Mouse (Mus musculus) intestine, embryonic 16.5 days (tissue): ENCODE measurements around the gene Tbxa2r. TPM values are rescaled to one million over a fixed set of nuclear protein-coding genes. Genes with fewer than 3 reads are reported as not detected.

Experiments used
- ATAC-seq: fragments of 200-750 bp; cut with Nextera tagmentation; 2 replicates; pipeline ENCODE4 v1.8.0; 2017; ENCODE audit warnings: moderate TSS enrichment, moderate library complexity
- H3K27ac ChIP-seq: fragments of 300-500 bp; sonication (generic); 2 replicates; pipeline ENCODE4 v1.5.1; 2014; ENCODE audit warnings: mild to moderate bottlenecking, low read length
- H3K27me3 ChIP-seq: fragments of 300-500 bp; sonication (generic); replicated peaks from 2 replicates; pipeline ENCODE4 v1.6.1; 2014; ENCODE audit warnings: low read length, control low read depth, mixed read lengths; ENCODE audit not compliant: control insufficient read depth, insufficient read depth
- H3K36me3 ChIP-seq: fragments of 300-500 bp; sonication (generic); 2 replicates; pipeline ENCODE4 v1.6.1; 2014; ENCODE audit warnings: low read length, control low read depth; ENCODE audit not compliant: control insufficient read depth, insufficient read depth
- H3K4me1 ChIP-seq: fragments of 300-500 bp; sonication (generic); 2 replicates; pipeline ENCODE4 v1.6.1; 2014; ENCODE audit warnings: low read length, control low read depth, mixed read lengths; ENCODE audit not compliant: control insufficient read depth, insufficient read depth
- H3K4me2 ChIP-seq: fragments of 300-500 bp; sonication (generic); 2 replicates; pipeline ENCODE4 v1.6.1; 2014; ENCODE audit warnings: low read depth, low read length, control low read depth
- H3K4me3 ChIP-seq: fragments of 300-500 bp; sonication (generic); 2 replicates; pipeline ENCODE4 v1.5.1; 2014; ENCODE audit warnings: mild to moderate bottlenecking, low read length
- H3K9ac ChIP-seq: fragments of 300-500 bp; sonication (generic); 2 replicates; pipeline ENCODE4 v1.6.1; 2014; ENCODE audit warnings: low read depth, low read length
- H3K9me3 ChIP-seq: fragments of 300-500 bp; sonication (generic); 2 replicates; pipeline ENCODE4 v1.6.1; 2016; ENCODE audit warnings: low read length, control low read depth; ENCODE audit not compliant: control insufficient read depth
- WGBS: fragments of 180-500 bp; shearing (Covaris S2); extraction: QIAGEN DNeasy Blood & Tissue Kit; methylation state at CpG from one replicate; pipeline ENCODE4 v1.1.7; 2014; 5-methylcytosine and 5-hydroxymethylcytosine counted together
- polyA plus RNA-seq: library from polyadenylated mRNA; unstranded; fragments of >200 nt; fragmentation: Nextera tagmentation; extraction: Ambion mirVana; gene quantifications from 2 replicates; pipeline ENCODE4 v1.2.1, GENCODE M21; 2015

The Tbxa2r gene
- polyA plus RNA-seq, 1 experiment from 2014 or later = 21.2 TPM

- H3K4me1 ChIP-seq = peaks cover 46% of the 10 kb centered on the region
- no peaks in the 10 kb centered on the region for H3K9me3 ChIP-seq
- peak overlapping the region; percentile 46 for H3K27ac ChIP-seq
- WGBS = 70% methylated on average over 6 of the region's 6 CpGs
- H3K9ac ChIP-seq = peak overlapping the region; percentile 29; the same call in 1 of the 2 replicates
- peaks cover 51% of the 10 kb centered on the region for H3K36me3 ChIP-seq
- no peak overlapping the region for H3K4me3 ChIP-seq
- ATAC-seq = peak; percentile 32
- no peak overlapping the region for H3K4me2 ChIP-seq
- peaks cover 4% of the 10 kb centered on the region; the same call in 1 of the 2 replicates for H3K27me3 ChIP-seq
These were observed 38.1 kb downstream of the Tbxa2r start for GRCm38 (mm10) chr10:81366477-81367206.

GRCm38 (mm10) chr10:81367207-81367495, 38.6 kb downstream of the Tbxa2r start:
- H3K9ac ChIP-seq = no peak overlapping the region
- peaks cover 42% of the 10 kb centered on the region for H3K4me1 ChIP-seq
- no peak overlapping the region for H3K4me2 ChIP-seq
- no peak overlapping the region for H3K27ac ChIP-seq
- WGBS = 84% methylated on average over 6 of the region's 6 CpGs
- no peak for ATAC-seq
- H3K9me3 ChIP-seq = no peaks in the 10 kb centered on the region
- peaks cover 4% of the 10 kb centered on the region; the same call in 1 of the 2 replicates for H3K27me3 ChIP-seq
- H3K36me3 ChIP-seq = peaks cover 51% of the 10 kb centered on the region
- no peak overlapping the region for H3K4me3 ChIP-seq

GRCm38 (mm10) chr10:81375322-81375721, 46.8 kb downstream of the Tbxa2r start:
- H3K4me1 ChIP-seq = peaks cover 20% of the 10 kb centered on the region

GRCm38 (mm10) chr10:81376561-81377361, 48.2 kb downstream of the Tbxa2r start:
- Histone ChIP-seq H3K36me3 (peaks cover 3% of the 10 kb centered on the region; the same call in 1 of the 2 replicates), H3K27me3 (no peaks in the 10 kb centered on the region), H3K4me3 (peak overlapping the region; percentile 83), H3K9ac (peak overlapping the region; percentile 95), H3K4me2 (peak overlapping the region; percentile 83), H3K27ac (peak overlapping the region; percentile 16), H3K4me1 (peaks cover 20% of the 10 kb centered on the region), H3K9me3 (no peaks in the 10 kb centered on the region)
- WGBS = 31% methylated on average over 6 of the region's 6 CpGs
- no peak for ATAC-seq

More at GRCm38 (mm10) chr10:81375322-81375721, 46.8 kb downstream of the Tbxa2r start:
- peaks cover 11% of the 10 kb centered on the region for H3K36me3 ChIP-seq
- ATAC-seq = no peak
- no peak overlapping the region for H3K9ac ChIP-seq
- H3K4me3 ChIP-seq = no peak overlapping the region
- no peaks in the 10 kb centered on the region for H3K9me3 ChIP-seq
- WGBS = 95% methylated on average over 10 of the region's 10 CpGs
- H3K27me3 ChIP-seq = no peaks in the 10 kb centered on the region
- no peak overlapping the region for H3K4me2 ChIP-seq
- no peak overlapping the region for H3K27ac ChIP-seq

- H3K27ac ChIP-seq = no peak overlapping the region
These were observed 48.8 kb downstream of the Tbxa2r start for GRCm38 (mm10) chr10:81377362-81377664.

GRCm38 (mm10) chr10:81377793-81378552, 49.4 kb downstream of the Tbxa2r start, which contains the start of gene Fzr1:
TSS of gene Fzr1 (minus strand) at chr10:81378516.
- ATAC-seq = peak; percentile 68
- Histone ChIP-seq H3K36me3 (peaks cover 3% of the 10 kb centered on the region; the same call in 1 of the 2 replicates), H3K27me3 (no peaks in the 10 kb centered on the region), H3K27ac (peak within 1 kb of the TSS; percentile 69), H3K4me3 (peak within 1 kb of the TSS; percentile 83), H3K4me2 (peak within 1 kb of the TSS; percentile 83), H3K9me3 (no peaks in the 10 kb centered on the region), H3K9ac (peak within 1 kb of the TSS; percentile 95), H3K4me1 (peaks cover 24% of the 10 kb centered on the region)
- under 1% methylated on average over 54 of the region's 59 CpGs for WGBS

More at GRCm38 (mm10) chr10:81377362-81377664, 48.8 kb downstream of the Tbxa2r start:
- H3K4me2 ChIP-seq = peak overlapping the region; percentile 83
- H3K4me3 ChIP-seq = peak overlapping the region; percentile 83
- WGBS = 32% methylated on average over 2 of the region's 2 CpGs
- H3K36me3 ChIP-seq = peaks cover 3% of the 10 kb centered on the region; the same call in 1 of the 2 replicates
- H3K27me3 ChIP-seq = no peaks in the 10 kb centered on the region
- H3K9me3 ChIP-seq = no peaks in the 10 kb centered on the region
- peaks cover 20% of the 10 kb centered on the region for H3K4me1 ChIP-seq
- ATAC-seq = no peak
- H3K9ac ChIP-seq = peak overlapping the region; percentile 95

- no peaks in the 10 kb centered on the region for H3K27me3 ChIP-seq
- peak overlapping the region; percentile 62 for H3K27ac ChIP-seq
- H3K9ac ChIP-seq = peak overlapping the region; percentile 65
- H3K4me1 ChIP-seq = peaks cover 19% of the 10 kb centered on the region
- H3K36me3 ChIP-seq = peaks cover 3% of the 10 kb centered on the region; the same call in 1 of the 2 replicates
- H3K4me3 ChIP-seq = peak overlapping the region; percentile 83
- H3K9me3 ChIP-seq = no peaks in the 10 kb centered on the region
- under 1% methylated on average over 46 of the region's 46 CpGs for WGBS
- peak overlapping the region; percentile 74 for H3K4me2 ChIP-seq
- ATAC-seq = peak; percentile 95
These were observed 50.1 kb downstream of the Tbxa2r start for GRCm38 (mm10) chr10:81378553-81379182.

- H3K4me1 ChIP-seq = peaks cover 19% of the 10 kb centered on the region
- no peaks in the 10 kb centered on the region for H3K27me3 ChIP-seq
- no peak for ATAC-seq
- H3K27ac ChIP-seq = peak overlapping the region; percentile 62
- H3K9ac ChIP-seq = peak overlapping the region; percentile 65
- H3K4me2 ChIP-seq = peak overlapping the region; percentile 74
- peaks cover 3% of the 10 kb centered on the region; the same call in 1 of the 2 replicates for H3K36me3 ChIP-seq
- 60% methylated on average over 3 of the region's 3 CpGs for WGBS
- peak overlapping the region; percentile 83 for H3K4me3 ChIP-seq
- no peaks in the 10 kb centered on the region for H3K9me3 ChIP-seq
These were observed 50.6 kb downstream of the Tbxa2r start for GRCm38 (mm10) chr10:81379183-81379553.
